Mouse (Mus musculus): ENCODE data around the gene Topbp1.

DNA sequence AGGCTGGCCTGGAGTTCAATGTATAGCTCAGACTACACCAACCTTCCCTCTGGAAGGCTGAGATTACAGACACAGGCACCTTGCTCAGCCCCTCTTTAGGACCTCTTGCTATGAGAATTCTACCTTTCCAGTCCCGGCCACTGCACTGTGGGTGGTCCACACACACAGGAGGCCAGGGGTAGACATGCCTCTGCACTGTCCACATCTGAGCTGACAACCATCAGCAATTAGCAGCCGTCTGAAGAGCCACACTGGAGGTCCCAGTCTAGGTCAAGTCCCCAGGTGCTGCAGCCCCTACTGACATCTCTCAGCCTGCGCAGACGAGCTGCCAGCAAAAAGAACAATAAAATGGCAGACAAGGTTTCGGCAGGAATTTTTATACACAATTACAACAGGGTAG, 81.6 kb downstream of the Topbp1 start:
- TF ChIP-seq CTCF (IDR thresholded peaks at IDR 0.05; ENCODE audit: low read depth, low read length) = no peak
- no peak for TF ChIP-seq GATA1 (IDR thresholded peaks at IDR 0.05; ENCODE audit: borderline replicate concordance, low read length)
- TF ChIP-seq POLR2AphosphoS5 (IDR thresholded peaks at IDR 0.05; ENCODE audit: insufficient replicate concordance, low read depth, low read length) = no peak
- no peak for TF ChIP-seq GATA2 (IDR thresholded peaks at IDR 0.05; ENCODE audit: borderline replicate concordance, low read depth, low read length)
